Mouse (Mus musculus): ENCODE data around the gene Dnm1. TPM values are rescaled to one million over a fixed set of nuclear protein-coding genes. Genes with fewer than 3 reads are reported as not detected.

The Dnm1 gene
- polyA plus RNA-seq, 1 experiment from 2014 or later = 4.7 TPM

GRCm38 (mm10) chr2:32352151-32353006 lies 759 bp downstream of the Dnm1 start, which contains the start of gene Ciz1:
Gene Ciz1, plus strand, starts transcription at chr2:32352327.
- H3K27me3 ChIP-seq (ENCODE audit: control insufficient read depth, insufficient read depth, low read length) = peaks cover 28% of the 10 kb centered on the region; the same call in 1 of the 2 replicates
- WGBS = 2% methylated on average over 45 of the region's 52 CpGs
- H3K9ac ChIP-seq (ENCODE audit: low read length) = peak within 1 kb of the TSS; percentile 72
- no peaks in the 10 kb centered on the region for H3K36me3 ChIP-seq (ENCODE audit: control insufficient read depth, insufficient read depth, low read length)
- H3K9me3 ChIP-seq (ENCODE audit: control insufficient read depth, low read length) = no peaks in the 10 kb centered on the region
- peak; percentile 7; the same call in 1 of the 2 replicates for ATAC-seq (ENCODE audit: insufficient number of reproducible peaks, insufficient read depth, low FRiP score, low read depth)
- H3K4me1 ChIP-seq (ENCODE audit: control insufficient read depth in 2 of 2, insufficient read depth in 2 of 2, low read length in 2 of 2) = peaks cover 12 to 15% of the 10 kb centered on the region in 2 experiments
- H3K27ac ChIP-seq (replicated peaks in 1 of 2; ENCODE audit: control insufficient read depth in 1 of 2, insufficient read depth in 1 of 2, low read depth in 2 of 2, low read length in 2 of 2) = peak within 1 kb of the TSS in 1 of 2 experiments; percentile 2; a peak in 1 of 4 replicates
- peak within 1 kb of the TSS; percentile 52 to 67 for H3K4me3 ChIP-seq (ENCODE audit: control insufficient read depth in 1 of 2, insufficient read depth in 1 of 2, low read depth in 1 of 2, low read length in 2 of 2)
- H3K4me2 ChIP-seq (ENCODE audit: low read length) = peak within 1 kb of the TSS; percentile 91

GRCm38 (mm10) chr2:32351471-32351961 lies 1.6 kb downstream of the Dnm1 start:
- H3K27me3 ChIP-seq (ENCODE audit: control insufficient read depth, insufficient read depth, low read length) = peaks cover 28% of the 10 kb centered on the region; the same call in 1 of the 2 replicates

DNA sequence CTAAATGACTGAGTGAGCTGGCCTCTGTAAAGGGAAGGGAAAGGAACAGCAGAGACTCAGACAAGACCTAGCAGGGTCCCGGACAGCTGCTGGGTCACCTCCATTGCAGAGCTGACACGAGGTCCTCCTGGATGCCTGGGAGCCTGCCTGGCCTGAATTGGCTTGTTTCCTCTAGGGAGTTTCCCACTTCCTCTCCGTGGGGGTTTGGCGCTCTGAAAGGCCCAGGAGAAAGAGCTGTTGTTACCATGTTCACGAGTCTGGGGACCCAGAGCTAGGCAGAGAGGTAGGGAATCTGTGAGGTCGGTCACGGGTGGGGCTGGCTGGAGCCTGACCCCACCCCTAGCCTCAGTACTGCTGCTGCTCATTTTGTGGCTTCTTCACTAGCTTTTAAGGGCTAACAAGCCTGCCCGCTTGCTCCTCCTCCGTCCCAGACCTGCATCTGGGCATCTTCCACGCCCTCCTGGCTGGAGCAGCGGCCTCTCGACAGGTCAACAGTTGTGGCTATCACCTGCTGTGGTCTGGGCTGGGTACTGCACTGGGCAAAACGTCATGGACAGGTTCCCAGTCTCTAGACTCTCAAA lies 2.6 kb downstream of the Dnm1 start:
- no peak for ATAC-seq (ENCODE audit: insufficient number of reproducible peaks, insufficient read depth, low FRiP score, low read depth)
- Histone ChIP-seq H3K9ac (ENCODE audit: low read length) (no peak overlapping the region), H3K27me3 (ENCODE audit: control insufficient read depth, insufficient read depth, low read length) (peaks cover 28% of the 10 kb centered on the region; the same call in 1 of the 2 replicates)

More at GRCm38 (mm10) chr2:32351471-32351961, 1.6 kb downstream of the Dnm1 start:
- no peak for ATAC-seq (ENCODE audit: insufficient number of reproducible peaks, insufficient read depth, low FRiP score, low read depth)
- H3K4me2 ChIP-seq (ENCODE audit: low read length) = peak overlapping the region; percentile 91
- H3K4me1 ChIP-seq (ENCODE audit: control insufficient read depth in 2 of 2, insufficient read depth in 2 of 2, low read length in 2 of 2) = peaks cover 12 to 15% of the 10 kb centered on the region in 2 experiments
- H3K4me3 ChIP-seq (ENCODE audit: control insufficient read depth in 1 of 2, insufficient read depth in 1 of 2, low read depth in 1 of 2, low read length in 2 of 2) = peak overlapping the region in 1 of 2 experiments; percentile 52; a peak in 1 of 4 replicates
- H3K9me3 ChIP-seq (ENCODE audit: control insufficient read depth, low read length) = no peaks in the 10 kb centered on the region
- H3K9ac ChIP-seq (ENCODE audit: low read length) = no peak overlapping the region
- H3K36me3 ChIP-seq (ENCODE audit: control insufficient read depth, insufficient read depth, low read length) = no peaks in the 10 kb centered on the region
- H3K27ac ChIP-seq (replicated peaks in 1 of 2; ENCODE audit: control insufficient read depth in 1 of 2, insufficient read depth in 1 of 2, low read depth in 2 of 2, low read length in 2 of 2) = no peak overlapping the region
- 49% methylated on average over 9 of the region's 9 CpGs for WGBS

GRCm38 (mm10) chr2:32349625-32350255 lies 3.4 kb downstream of the Dnm1 start:
- Histone ChIP-seq H3K36me3 (ENCODE audit: control insufficient read depth, insufficient read depth, low read length) (no peaks in the 10 kb centered on the region), H3K4me2 (ENCODE audit: low read length) (no peak overlapping the region), H3K4me1 (ENCODE audit: control insufficient read depth in 2 of 2, insufficient read depth in 2 of 2, low read length in 2 of 2) (peaks cover 10 to 13% of the 10 kb centered on the region in 2 experiments), H3K9me3 (ENCODE audit: control insufficient read depth, low read length) (no peaks in the 10 kb centered on the region), H3K27me3 (ENCODE audit: control insufficient read depth, insufficient read depth, low read length) (peaks cover 28% of the 10 kb centered on the region; the same call in 1 of the 2 replicates), H3K27ac (replicated peaks in 1 of 2; ENCODE audit: control insufficient read depth in 1 of 2, insufficient read depth in 1 of 2, low read depth in 2 of 2, low read length in 2 of 2) (no peak overlapping the region), H3K9ac (ENCODE audit: low read length) (no peak overlapping the region), H3K4me3 (ENCODE audit: control insufficient read depth in 1 of 2, insufficient read depth in 1 of 2, low read depth in 1 of 2, low read length in 2 of 2) (no peak overlapping the region)
- ATAC-seq (ENCODE audit: insufficient number of reproducible peaks, insufficient read depth, low FRiP score, low read depth) = no peak
- WGBS = 50% methylated on average over 8 of the region's 8 CpGs

More for the DNA sequence above, 2.6 kb downstream of the Dnm1 start:
- no peaks in the 10 kb centered on the region for H3K9me3 ChIP-seq (ENCODE audit: control insufficient read depth, low read length)
- no peak overlapping the region for H3K4me3 ChIP-seq (ENCODE audit: control insufficient read depth in 1 of 2, insufficient read depth in 1 of 2, low read depth in 1 of 2, low read length in 2 of 2)
- WGBS = 47% methylated on average over 13 of the region's 13 CpGs
- H3K4me2 ChIP-seq (ENCODE audit: low read length) = no peak overlapping the region
- H3K4me1 ChIP-seq (ENCODE audit: control insufficient read depth in 2 of 2, insufficient read depth in 2 of 2, low read length in 2 of 2) = peaks cover 12 to 15% of the 10 kb centered on the region in 2 experiments
- no peaks in the 10 kb centered on the region for H3K36me3 ChIP-seq (ENCODE audit: control insufficient read depth, insufficient read depth, low read length)
- H3K27ac ChIP-seq (replicated peaks in 1 of 2; ENCODE audit: control insufficient read depth in 1 of 2, insufficient read depth in 1 of 2, low read depth in 2 of 2, low read length in 2 of 2) = no peak overlapping the region

DNA sequence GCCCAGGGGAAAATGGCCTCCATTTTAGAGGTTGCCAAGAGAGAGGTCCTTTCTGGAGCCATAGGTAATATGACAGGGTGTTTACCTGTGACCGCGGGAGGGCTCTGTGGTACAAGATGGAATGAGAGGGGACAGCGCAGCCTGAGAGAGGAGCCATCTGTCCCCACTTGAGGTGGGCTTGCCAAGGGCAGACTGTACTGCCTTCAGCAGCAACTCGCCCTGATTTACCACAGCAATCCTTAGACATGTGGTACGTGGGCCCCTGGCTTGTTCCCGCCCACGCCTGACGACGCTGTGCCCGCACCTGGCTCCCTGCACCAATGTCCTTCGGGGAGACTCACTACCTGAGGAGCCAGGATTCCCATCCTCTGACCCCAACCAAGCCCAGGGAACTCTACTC lies 4.8 kb downstream of the Dnm1 start:
- 82% methylated on average over 11 of the region's 11 CpGs for WGBS
- H3K4me3 ChIP-seq (ENCODE audit: control insufficient read depth in 1 of 2, insufficient read depth in 1 of 2, low read depth in 1 of 2, low read length in 2 of 2) = no peak overlapping the region
- no peak overlapping the region for H3K27ac ChIP-seq (replicated peaks in 1 of 2; ENCODE audit: control insufficient read depth in 1 of 2, insufficient read depth in 1 of 2, low read depth in 2 of 2, low read length in 2 of 2)
- no peak overlapping the region for H3K9ac ChIP-seq (ENCODE audit: low read length)
- no peaks in the 10 kb centered on the region for H3K36me3 ChIP-seq (ENCODE audit: control insufficient read depth, insufficient read depth, low read length)
- H3K4me1 ChIP-seq (ENCODE audit: control insufficient read depth in 2 of 2, insufficient read depth in 2 of 2, low read length in 2 of 2) = peaks cover 5 to 6% of the 10 kb centered on the region in 2 experiments; a peak in 2 of 4 replicates
- peaks cover 28% of the 10 kb centered on the region; the same call in 1 of the 2 replicates for H3K27me3 ChIP-seq (ENCODE audit: control insufficient read depth, insufficient read depth, low read length)
- no peak for ATAC-seq (ENCODE audit: insufficient number of reproducible peaks, insufficient read depth, low FRiP score, low read depth)
- H3K4me2 ChIP-seq (ENCODE audit: low read length) = no peak overlapping the region
- no peaks in the 10 kb centered on the region for H3K9me3 ChIP-seq (ENCODE audit: control insufficient read depth, low read length)

DNA sequence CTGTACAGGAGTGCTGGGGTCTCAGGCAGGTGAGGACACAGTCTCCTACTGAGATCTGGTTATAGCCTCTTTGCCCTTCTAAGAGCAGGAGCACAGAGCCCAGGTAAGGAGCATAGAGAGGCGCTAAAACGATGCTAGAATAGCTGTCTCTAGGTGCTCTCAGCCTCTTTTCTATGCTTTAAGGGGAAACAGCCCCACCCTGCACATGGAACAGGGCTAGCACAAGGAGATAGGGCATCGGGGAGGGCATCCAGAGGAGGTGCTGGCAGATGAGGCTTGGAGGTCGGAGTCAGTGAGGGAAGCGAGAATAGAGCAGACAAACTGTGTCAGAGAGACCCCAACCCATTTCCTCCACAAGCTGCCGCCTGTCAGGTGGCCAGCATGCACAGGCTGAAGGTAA lies 6.1 kb downstream of the Dnm1 start:
- no peaks in the 10 kb centered on the region for H3K36me3 ChIP-seq (ENCODE audit: control insufficient read depth, insufficient read depth, low read length)
- no peak overlapping the region for H3K9ac ChIP-seq (ENCODE audit: low read length)
- peaks cover 25% of the 10 kb centered on the region; the same call in 1 of the 2 replicates for H3K27me3 ChIP-seq (ENCODE audit: control insufficient read depth, insufficient read depth, low read length)

More for the DNA sequence above, 6.1 kb downstream of the Dnm1 start:
- H3K27ac ChIP-seq (replicated peaks in 1 of 2; ENCODE audit: control insufficient read depth in 1 of 2, insufficient read depth in 1 of 2, low read depth in 2 of 2, low read length in 2 of 2) = no peak overlapping the region
- peaks cover 2 to 4% of the 10 kb centered on the region in 2 experiments; a peak in 2 of 4 replicates for H3K4me1 ChIP-seq (ENCODE audit: control insufficient read depth in 2 of 2, insufficient read depth in 2 of 2, low read length in 2 of 2)
- no peaks in the 10 kb centered on the region for H3K9me3 ChIP-seq (ENCODE audit: control insufficient read depth, low read length)
- H3K4me2 ChIP-seq (ENCODE audit: low read length) = no peak overlapping the region
- 56% methylated on average over 6 of the region's 6 CpGs for WGBS
- ATAC-seq (ENCODE audit: insufficient number of reproducible peaks, insufficient read depth, low FRiP score, low read depth) = no peak
- no peak overlapping the region for H3K4me3 ChIP-seq (ENCODE audit: control insufficient read depth in 1 of 2, insufficient read depth in 1 of 2, low read depth in 1 of 2, low read length in 2 of 2)

Data from heart, embryonic 14.5 days (tissue).